Mouse (Mus musculus) heart, embryonic 16.5 days (tissue): Measurements from ENCODE around the gene Ccdc146. TPM values are rescaled to one million over a fixed set of nuclear protein-coding genes. Genes with fewer than 3 reads are reported as not detected.

Experiments
- ATAC-seq: fragments of 200-750 bp; cut with Nextera tagmentation; replicated peaks from 2 replicates; pipeline ENCODE4 v1.8.0; 2017; ENCODE audit warnings: moderate number of reproducible peaks; ENCODE audit not compliant: insufficient read depth, low FRiP score; ENCODE audit errors: extremely low read depth
- H3K27ac ChIP-seq: fragments of 300-500 bp; sonication (generic); 2 replicates; pipeline ENCODE4 v1.5.1; 2014; ENCODE audit warnings: mild to moderate bottlenecking, low read length, control low read depth, moderate library complexity
- H3K27me3 ChIP-seq: fragments of 300-500 bp; sonication (generic); 2 replicates; pipeline ENCODE4 v1.6.1; 2014; ENCODE audit warnings: low read length, mixed read lengths; ENCODE audit not compliant: control insufficient read depth, insufficient read depth
- H3K36me3 ChIP-seq: fragments of 300-500 bp; sonication (generic); 2 replicates; pipeline ENCODE4 v1.6.1; 2014; ENCODE audit not compliant: control insufficient read depth, insufficient read depth
- H3K4me1 ChIP-seq: fragments of 300-500 bp; sonication (generic); 2 replicates; pipeline ENCODE4 v1.6.1; 2014; ENCODE audit warnings: low read length, mixed read lengths; ENCODE audit not compliant: control insufficient read depth, insufficient read depth
- H3K4me2 ChIP-seq: fragments of 300-500 bp; sonication (generic); 2 replicates; pipeline ENCODE4 v1.6.1; 2014; ENCODE audit warnings: low read depth, mild to moderate bottlenecking, control low read depth, low read length
- H3K4me3 ChIP-seq: fragments of 300-500 bp; sonication (generic); 2 replicates; pipeline ENCODE4 v1.5.1; 2014; ENCODE audit warnings: mild to moderate bottlenecking, control low read depth, low read length
- H3K9ac ChIP-seq: fragments of 300-500 bp; sonication (generic); 2 replicates; pipeline ENCODE4 v1.6.1; 2014; ENCODE audit warnings: low read length, control low read depth
- H3K9me3 ChIP-seq: fragments of 300-500 bp; sonication (generic); replicated peaks from 2 replicates; pipeline ENCODE4 v1.6.1; 2016; ENCODE audit warnings: low read length; ENCODE audit not compliant: control insufficient read depth
- WGBS: fragments of 180-500 bp; shearing (Covaris S2); extraction: QIAGEN DNeasy Blood & Tissue Kit; methylation state at CpG from one replicate; pipeline ENCODE4 v1.1.7; 2014; 5-methylcytosine and 5-hydroxymethylcytosine counted together
- polyA plus RNA-seq: library from polyadenylated mRNA; unstranded; fragments of >200 nt; fragmentation: Nextera tagmentation; extraction: Ambion mirVana; gene quantifications from 2 replicates; pipeline ENCODE4 v1.2.1, GENCODE M21; 2015

The Ccdc146 gene
- polyA plus RNA-seq, 1 experiment from 2014 or later: 3.1 TPM

- ATAC-seq: no peak
- H3K9ac ChIP-seq: no peak overlapping the region
- no peaks in the 10 kb centered on the region for H3K27me3 ChIP-seq
- H3K27ac ChIP-seq: peak overlapping the region; percentile 97
- no peaks in the 10 kb centered on the region for H3K36me3 ChIP-seq
- no peaks in the 10 kb centered on the region for H3K9me3 ChIP-seq
- H3K4me2 ChIP-seq: no peak overlapping the region
- H3K4me1 ChIP-seq: peaks cover 38% of the 10 kb centered on the region
- H3K4me3 ChIP-seq: no peak overlapping the region
- WGBS: 59% methylated on average over 1 of the region's 1 CpGs
Observed at GRCm38 (mm10) chr5:21328560-21328959, 95.9 kb downstream of the Ccdc146 start.

- Histone ChIP-seq H3K4me2 (no peak overlapping the region), H3K4me1 (peaks cover 31% of the 10 kb centered on the region), H3K27ac (0 out of 2 replicates have a peak overlapping the region, but pooled peaks have one; percentile 23), H3K4me3 (no peak overlapping the region), H3K36me3 (no peaks in the 10 kb centered on the region), H3K27me3 (no peaks in the 10 kb centered on the region), H3K9ac (no peak overlapping the region), H3K9me3 (no peaks in the 10 kb centered on the region)
- no peak for ATAC-seq
- WGBS: 8% methylated on average over 1 of the region's 1 CpGs
Observed at GRCm38 (mm10) chr5:21326494-21326893, 98.0 kb downstream of the Ccdc146 start.

GRCm38 (mm10) chr5:21320138-21320537 is 104.3 kb downstream of the Ccdc146 start:
- no peaks in the 10 kb centered on the region for H3K27me3 ChIP-seq
- H3K27ac ChIP-seq: peak overlapping the region; percentile 56
- WGBS: 42% methylated on average over 2 of the region's 2 CpGs
- H3K36me3 ChIP-seq: no peaks in the 10 kb centered on the region
- no peak overlapping the region for H3K4me2 ChIP-seq
- no peak overlapping the region for H3K4me3 ChIP-seq
- peaks cover 10% of the 10 kb centered on the region for H3K4me1 ChIP-seq
- ATAC-seq: peak; percentile 60
- no peak overlapping the region for H3K9ac ChIP-seq
- H3K9me3 ChIP-seq: no peaks in the 10 kb centered on the region

- Histone ChIP-seq H3K27me3 (no peaks in the 10 kb centered on the region), H3K4me3 (no peak overlapping the region), H3K4me1 (no peaks in the 10 kb centered on the region; the same call in none of the 2 replicates), H3K36me3 (no peaks in the 10 kb centered on the region), H3K4me2 (no peak overlapping the region), H3K9me3 (no peaks in the 10 kb centered on the region), H3K9ac (no peak overlapping the region), H3K27ac (no peak overlapping the region)
- 86% methylated on average over 3 of the region's 3 CpGs for WGBS
- ATAC-seq: no peak
Observed at GRCm38 (mm10) chr5:21314696-21315095, 109.8 kb downstream of the Ccdc146 start.

GRCm38 (mm10) chr5:21307165-21307564 is 117.3 kb downstream of the Ccdc146 start:
- Histone ChIP-seq H3K4me2 (no peak overlapping the region), H3K9ac (no peak overlapping the region), H3K36me3 (no peaks in the 10 kb centered on the region), H3K4me1 (no peaks in the 10 kb centered on the region), H3K9me3 (no peaks in the 10 kb centered on the region), H3K27ac (no peak overlapping the region), H3K27me3 (no peaks in the 10 kb centered on the region), H3K4me3 (no peak overlapping the region)
- WGBS: 77% methylated on average over 5 of the region's 5 CpGs
- no peak for ATAC-seq

GRCm38 (mm10) chr5:21301011-21301410 is 123.5 kb downstream of the Ccdc146 start:
- no peaks in the 10 kb centered on the region for H3K36me3 ChIP-seq
- H3K4me1 ChIP-seq: peaks cover 4% of the 10 kb centered on the region; the same call in 1 of the 2 replicates
- H3K27me3 ChIP-seq: no peaks in the 10 kb centered on the region
- WGBS: 53% methylated on average over 6 of the region's 6 CpGs
- no peak overlapping the region for H3K4me3 ChIP-seq
- no peak overlapping the region for H3K27ac ChIP-seq
- ATAC-seq: no peak
- no peak overlapping the region for H3K9ac ChIP-seq
- no peak overlapping the region for H3K4me2 ChIP-seq
- H3K9me3 ChIP-seq: no peaks in the 10 kb centered on the region

- no peaks in the 10 kb centered on the region for H3K9me3 ChIP-seq
- no peak overlapping the region for H3K4me2 ChIP-seq
- no peak for ATAC-seq
- no peaks in the 10 kb centered on the region for H3K27me3 ChIP-seq
- 95% methylated on average over 3 of the region's 3 CpGs for WGBS
- H3K4me3 ChIP-seq: no peak overlapping the region
- no peaks in the 10 kb centered on the region for H3K36me3 ChIP-seq
- H3K27ac ChIP-seq: no peak overlapping the region
- H3K4me1 ChIP-seq: peaks cover 4% of the 10 kb centered on the region; the same call in 1 of the 2 replicates
- H3K9ac ChIP-seq: no peak overlapping the region
Observed at GRCm38 (mm10) chr5:21300058-21300457, 124.4 kb downstream of the Ccdc146 start.

- no peak overlapping the region for H3K27ac ChIP-seq
- H3K27me3 ChIP-seq: no peaks in the 10 kb centered on the region
- H3K9me3 ChIP-seq: no peaks in the 10 kb centered on the region
- no peak overlapping the region for H3K4me3 ChIP-seq
- no peak overlapping the region for H3K9ac ChIP-seq
- ATAC-seq: no peak
- H3K36me3 ChIP-seq: no peaks in the 10 kb centered on the region
- H3K4me2 ChIP-seq: 0 out of 2 replicates have a peak overlapping the region, but pooled peaks have one; percentile 5
- WGBS: 51% methylated on average over 21 of the region's 21 CpGs
- peaks cover 4% of the 10 kb centered on the region; the same call in 1 of the 2 replicates for H3K4me1 ChIP-seq
Observed at GRCm38 (mm10) chr5:21299076-21299755, 125.3 kb downstream of the Ccdc146 start.

GRCm38 (mm10) chr5:21295683-21296082 is 128.8 kb downstream of the Ccdc146 start:
- no peak overlapping the region for H3K9ac ChIP-seq
- no peaks in the 10 kb centered on the region for H3K36me3 ChIP-seq
- 88% methylated on average over 6 of the region's 8 CpGs for WGBS
- H3K27ac ChIP-seq: no peak overlapping the region
- no peaks in the 10 kb centered on the region for H3K9me3 ChIP-seq
- H3K4me1 ChIP-seq: peaks cover 4% of the 10 kb centered on the region; the same call in 1 of the 2 replicates
- H3K27me3 ChIP-seq: no peaks in the 10 kb centered on the region
- H3K4me2 ChIP-seq: no peak overlapping the region
- no peak for ATAC-seq
- H3K4me3 ChIP-seq: no peak overlapping the region
